Mouse (Mus musculus) heart, embryonic 10.5 days (tissue): Measurements from ENCODE around the gene Btaf1. TPM values are rescaled to one million over a fixed set of nuclear protein-coding genes. Genes with fewer than 3 reads are reported as not detected.
A peak's percentile ranks its signal among the peaks of the same experiment; 100 is the strongest.

Source experiments
- DNase-seq: peaks from one replicate; pipeline ENCODE4 v3.0.0-alpha.2; 2017; ENCODE audit warnings: low spot score
- H3K27ac ChIP-seq: fragments of 300-500 bp; sonication (generic); 2 replicates; pipeline ENCODE4 v1.5.1; 2016; ENCODE audit warnings: mild to moderate bottlenecking
- H3K27me3 ChIP-seq: fragments of 300-500 bp; sonication (generic); 2 replicates; pipeline ENCODE4 v1.6.1; 2016; ENCODE audit warnings: mild to moderate bottlenecking; ENCODE audit not compliant: poor library complexity, insufficient read depth, severe bottlenecking
- H3K36me3 ChIP-seq: fragments of 300-500 bp; sonication (generic); 2 replicates; pipeline ENCODE4 v1.6.1; 2016; ENCODE audit warnings: mild to moderate bottlenecking, moderate library complexity
- H3K4me1 ChIP-seq: fragments of 300-500 bp; sonication (generic); 2 replicates; pipeline ENCODE4 v1.6.1; 2016; ENCODE audit warnings: mild to moderate bottlenecking
- H3K4me3 ChIP-seq: fragments of 300-500 bp; sonication (generic); 2 replicates; pipeline ENCODE4 v1.5.1; 2016; ENCODE audit warnings: mild to moderate bottlenecking, moderate library complexity
- H3K9me3 ChIP-seq: fragments of 300-500 bp; sonication (generic); 2 replicates; pipeline ENCODE4 v1.6.1; 2016; ENCODE audit warnings: mild to moderate bottlenecking, moderate library complexity
- WGBS: fragments of 180-500 bp; shearing (Covaris S2); methylation state at CpG from one replicate; pipeline ENCODE4 v1.1.7; 2016; 5-methylcytosine and 5-hydroxymethylcytosine counted together
- polyA plus RNA-seq: library from polyadenylated mRNA; unstranded; fragments of >200 nt; fragmentation: Nextera tagmentation; extraction: Ambion mirVana; gene quantifications from 2 replicates; pipeline ENCODE4 v1.2.1, GENCODE M21; 2016

Btaf1 gene
- polyA plus RNA-seq, 1 experiment from 2014 or later, result 13.6 TPM

DNA sequence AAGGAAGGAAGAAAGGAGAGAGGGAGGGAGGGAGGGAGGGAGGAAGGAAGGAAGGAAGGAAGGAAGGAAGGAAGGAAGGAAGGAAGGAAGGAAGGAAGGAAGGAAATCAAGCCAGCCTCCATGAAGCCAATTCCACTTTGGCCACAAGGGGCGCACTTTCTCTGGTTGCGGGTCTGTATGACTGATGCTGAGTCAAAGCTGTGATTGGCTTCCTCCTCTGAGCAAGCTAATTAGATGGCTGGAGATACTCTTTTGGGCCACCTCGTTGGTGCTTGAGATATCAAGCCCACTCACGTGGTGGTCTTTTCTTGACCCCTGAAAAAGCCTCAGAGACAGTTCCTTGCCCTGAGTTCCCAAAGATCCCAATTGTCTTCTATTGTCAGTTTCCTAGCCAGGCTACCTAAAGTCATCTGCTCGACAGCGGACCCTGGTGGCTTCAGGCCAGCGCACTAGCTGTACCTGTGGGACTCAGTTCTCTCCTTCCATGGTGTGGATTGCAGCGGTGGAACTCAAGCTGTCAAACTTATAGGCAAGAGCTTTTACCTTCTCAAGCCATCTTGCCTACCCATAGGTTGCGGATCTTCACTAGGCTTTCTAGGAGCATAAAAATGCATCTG, 16.1 kb upstream of the Btaf1 start:
- no peak for DNase-seq
- Histone ChIP-seq H3K27me3 (no peaks in the 10 kb centered on the region), H3K4me3 (no peak overlapping the region), H3K9me3 (no peaks in the 10 kb centered on the region), H3K36me3 (no peaks in the 10 kb centered on the region), H3K27ac (no peak overlapping the region), H3K4me1 (peaks cover 6% of the 10 kb centered on the region; the same call in 1 of the 2 replicates)
- 18% methylated on average over 9 of the region's 9 CpGs for WGBS

DNA sequence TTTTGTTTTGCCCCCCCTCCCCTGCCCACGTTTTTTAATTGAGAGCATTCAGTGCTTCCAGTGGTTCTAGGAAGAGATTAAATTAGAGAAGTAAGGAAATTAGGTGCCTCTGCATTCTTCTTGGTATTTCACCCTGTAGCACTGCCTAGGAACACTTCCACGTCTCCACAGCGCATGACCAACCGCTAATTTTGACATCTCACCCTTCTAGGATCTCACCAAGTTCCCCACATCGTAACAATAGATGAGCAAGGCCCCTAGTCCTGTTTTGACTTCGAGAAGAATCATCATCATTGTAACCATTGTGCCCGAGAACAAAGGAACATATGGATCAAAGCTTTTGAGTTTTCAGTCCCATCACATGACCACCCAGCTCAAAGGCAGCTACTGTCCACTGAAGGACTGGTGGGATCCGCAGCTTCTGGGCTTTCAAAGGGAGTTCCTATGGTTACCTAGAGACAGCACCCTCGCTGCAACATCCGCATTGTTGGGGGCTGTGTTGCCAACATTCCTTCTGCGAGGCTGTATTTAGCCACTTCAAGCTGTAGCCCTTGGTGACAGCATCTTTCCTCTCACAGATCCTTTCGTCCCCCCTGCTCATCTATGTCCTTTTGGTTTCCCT, 15.3 kb upstream of the Btaf1 start:
- WGBS, result 39% methylated on average over 12 of the region's 12 CpGs
- Histone ChIP-seq H3K4me1 (peaks cover 6% of the 10 kb centered on the region; the same call in 1 of the 2 replicates), H3K4me3 (no peak overlapping the region), H3K27ac (no peak overlapping the region), H3K27me3 (no peaks in the 10 kb centered on the region), H3K9me3 (no peaks in the 10 kb centered on the region), H3K36me3 (no peaks in the 10 kb centered on the region)
- no peak for DNase-seq

DNA sequence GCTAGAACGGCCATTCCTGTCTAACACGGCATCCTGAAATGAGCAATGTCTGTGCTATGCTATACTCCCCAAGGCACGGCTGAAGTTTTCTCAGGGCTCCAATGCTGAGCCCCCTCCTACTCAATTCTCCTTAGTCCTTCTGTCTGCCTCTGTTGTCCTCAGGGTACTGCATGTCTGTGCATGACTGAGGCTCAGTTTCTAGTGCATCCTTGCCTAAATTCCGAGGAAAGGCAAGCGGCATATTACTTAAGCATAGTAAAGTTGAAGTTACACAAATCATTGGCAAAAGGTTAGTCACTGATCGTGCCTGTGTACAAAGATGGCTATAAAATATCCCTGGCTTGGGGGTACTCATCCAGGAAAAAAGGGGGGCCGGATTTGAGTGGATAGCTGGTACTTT, 12.8 kb upstream of the Btaf1 start:
- WGBS, result 79% methylated on average over 7 of the region's 7 CpGs
- no peaks in the 10 kb centered on the region for H3K36me3 ChIP-seq
- H3K4me3 ChIP-seq, result no peak overlapping the region
- no peaks in the 10 kb centered on the region for H3K9me3 ChIP-seq
- H3K27ac ChIP-seq, result no peak overlapping the region
- peaks cover 6% of the 10 kb centered on the region; the same call in 1 of the 2 replicates for H3K4me1 ChIP-seq
- no peak for DNase-seq
- no peaks in the 10 kb centered on the region for H3K27me3 ChIP-seq

DNA sequence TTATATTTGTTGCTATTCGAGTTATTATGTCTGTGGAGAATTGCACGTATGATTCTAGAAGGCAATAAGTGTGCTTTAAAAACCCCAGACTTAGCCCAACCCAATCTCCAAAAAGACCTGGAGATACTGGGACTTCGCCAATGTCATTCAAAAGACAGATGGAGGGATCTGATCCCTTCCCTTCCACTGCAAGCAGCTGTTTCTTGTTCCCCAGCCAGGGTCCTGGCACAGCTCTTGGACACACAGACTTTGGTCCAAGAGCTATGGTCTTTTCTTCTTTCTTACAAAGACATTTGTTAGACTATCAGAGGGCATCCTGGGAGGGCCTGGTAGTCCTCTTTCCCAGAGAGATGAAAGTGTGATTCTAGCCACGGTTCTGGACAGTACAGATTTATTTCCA, 9.7 kb upstream of the Btaf1 start:
- no peak for DNase-seq
- WGBS, result 83% methylated on average over 4 of the region's 4 CpGs
- Histone ChIP-seq H3K27me3 (no peaks in the 10 kb centered on the region), H3K4me3 (no peak overlapping the region), H3K9me3 (no peaks in the 10 kb centered on the region), H3K27ac (no peak overlapping the region), H3K4me1 (peaks cover 4% of the 10 kb centered on the region; the same call in 1 of the 2 replicates), H3K36me3 (no peaks in the 10 kb centered on the region)

DNA sequence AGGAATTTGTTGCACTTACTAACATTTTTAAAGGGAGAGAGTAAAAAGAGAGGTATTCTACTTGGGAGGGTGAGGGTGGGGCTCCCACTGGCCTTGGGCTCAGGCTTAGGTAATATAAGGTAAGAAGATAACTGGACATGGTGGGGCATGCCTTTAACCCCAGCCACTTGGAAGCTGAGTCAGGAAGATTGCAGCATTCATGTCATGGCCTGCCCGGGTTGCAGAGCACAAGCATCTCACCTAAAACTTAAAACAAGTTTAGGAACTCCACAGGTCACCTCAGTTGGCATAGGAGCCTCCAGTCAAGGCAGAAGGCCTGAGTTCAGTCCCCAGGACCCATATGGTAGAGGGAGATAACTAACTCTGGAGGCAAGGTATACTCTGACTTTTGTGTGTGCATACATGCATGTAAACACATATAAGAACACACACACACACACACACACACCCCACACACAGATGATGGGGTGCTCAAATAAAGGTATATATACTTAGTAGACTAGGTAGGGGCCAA, 8.9 kb upstream of the Btaf1 start:
- Histone ChIP-seq H3K4me3 (no peak overlapping the region), H3K4me1 (peaks cover 4% of the 10 kb centered on the region; the same call in 1 of the 2 replicates), H3K36me3 (no peaks in the 10 kb centered on the region), H3K27ac (no peak overlapping the region), H3K9me3 (no peaks in the 10 kb centered on the region), H3K27me3 (no peaks in the 10 kb centered on the region)
- WGBS, result 92% methylated on average over 1 of the region's 1 CpGs
- no peak for DNase-seq

DNA sequence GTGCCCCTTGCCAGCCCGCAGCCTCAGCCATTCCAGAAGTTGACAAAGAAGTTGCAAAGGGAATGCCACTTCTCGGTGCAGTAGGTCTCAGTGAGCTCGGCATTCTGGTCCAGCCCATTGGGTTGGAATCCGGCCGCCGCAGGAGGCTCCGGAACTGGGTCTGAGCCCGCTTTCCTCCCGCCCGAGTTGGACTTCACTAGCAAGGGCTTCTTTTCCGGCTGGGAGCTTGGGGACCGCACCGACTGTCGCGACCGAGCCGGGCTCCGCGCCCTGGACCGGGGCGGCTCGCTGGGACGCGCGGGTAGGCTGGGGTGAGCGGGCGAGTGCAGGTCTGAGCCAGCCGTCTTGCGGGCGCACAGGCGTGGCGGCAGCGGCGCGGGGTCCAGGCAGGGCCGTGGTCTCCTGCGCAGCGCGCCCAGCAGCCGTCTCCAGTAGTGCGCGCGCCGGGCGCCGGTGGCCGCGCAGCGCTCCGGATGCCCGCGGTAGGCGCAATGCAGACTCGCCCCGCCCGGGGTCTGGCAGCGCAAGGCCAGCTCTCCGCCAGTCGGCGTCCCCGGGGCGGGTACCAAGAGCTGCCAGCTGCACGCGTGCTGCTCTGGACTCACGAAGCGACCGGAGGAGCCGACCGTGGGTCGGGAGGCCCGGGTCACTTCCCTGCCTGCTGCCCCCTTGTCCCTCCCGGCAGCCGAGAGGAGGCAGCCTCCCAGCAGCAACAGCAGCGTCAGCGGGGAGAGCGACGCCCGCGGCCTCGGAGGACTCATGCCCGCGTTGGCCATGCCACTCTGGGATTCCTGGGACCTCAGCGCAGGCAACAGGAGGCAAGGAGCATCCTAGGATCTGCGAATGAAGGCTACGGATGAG, 7.2 kb upstream of the Btaf1 start:
- Histone ChIP-seq H3K36me3 (no peaks in the 10 kb centered on the region), H3K27me3 (no peaks in the 10 kb centered on the region), H3K4me1 (peaks cover 4% of the 10 kb centered on the region; the same call in 1 of the 2 replicates), H3K27ac (peak overlapping the region; percentile 93), H3K4me3 (peak overlapping the region; percentile 82), H3K9me3 (no peaks in the 10 kb centered on the region)
- DNase-seq, result peak; percentile 91
- under 1% methylated on average over 85 of the region's 85 CpGs for WGBS

DNA sequence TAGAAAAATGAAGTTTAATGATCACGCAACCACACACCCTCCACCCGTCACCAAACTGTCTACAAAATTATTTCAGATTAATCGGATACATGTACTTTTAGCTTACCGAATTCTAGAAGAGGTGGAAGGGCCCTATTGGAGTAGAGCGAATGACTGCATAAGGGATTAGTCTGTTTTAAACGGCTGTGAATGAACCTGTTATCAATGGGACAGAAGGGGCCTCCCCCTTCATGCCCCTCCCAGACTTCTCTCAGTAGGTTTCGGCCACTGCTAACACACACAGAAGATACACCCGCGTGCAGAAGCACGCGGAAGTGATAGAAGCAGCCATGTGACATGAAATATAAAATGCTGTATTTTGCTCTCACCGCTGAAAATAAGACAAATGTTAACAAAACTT, 6.4 kb upstream of the Btaf1 start, which contains the start of gene Fgfbp3:
TSS of gene Fgfbp3 (minus strand) at position 150 of the 400 bp plus-strand sequence.
- peaks cover 4% of the 10 kb centered on the region; the same call in 1 of the 2 replicates for H3K4me1 ChIP-seq
- no peaks in the 10 kb centered on the region for H3K27me3 ChIP-seq
- H3K4me3 ChIP-seq, result peak within 1 kb of the TSS; percentile 82
- H3K27ac ChIP-seq, result peak within 1 kb of the TSS; percentile 93
- H3K9me3 ChIP-seq, result no peaks in the 10 kb centered on the region
- peak; percentile 79 for DNase-seq
- H3K36me3 ChIP-seq, result no peaks in the 10 kb centered on the region
- 7% methylated on average over 12 of the region's 12 CpGs for WGBS

DNA sequence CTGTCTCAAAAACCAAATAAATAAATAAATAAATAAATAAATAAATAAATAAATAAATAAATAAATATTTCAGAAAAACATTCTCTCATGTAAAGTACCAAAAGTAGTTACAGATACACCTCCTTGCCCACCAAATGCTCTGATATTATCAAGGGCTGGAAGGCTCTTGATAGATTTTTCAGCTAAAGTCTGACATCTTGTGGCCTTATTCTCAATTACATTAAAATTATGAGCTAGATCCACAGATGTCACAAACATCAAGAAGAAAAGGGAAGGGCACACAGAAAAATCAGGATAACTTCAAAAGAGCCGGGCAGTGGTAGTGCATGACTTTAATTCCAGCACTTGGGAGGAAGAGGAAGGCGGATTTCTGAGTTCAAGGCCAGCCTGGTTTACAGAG, 3.9 kb upstream of the Btaf1 start:
- no peaks in the 10 kb centered on the region for H3K36me3 ChIP-seq
- 39% methylated on average over 2 of the region's 2 CpGs for WGBS
- no peak overlapping the region for H3K4me3 ChIP-seq
- H3K9me3 ChIP-seq, result no peaks in the 10 kb centered on the region
- H3K27me3 ChIP-seq, result no peaks in the 10 kb centered on the region
- H3K27ac ChIP-seq, result no peak overlapping the region
- no peak for DNase-seq
- H3K4me1 ChIP-seq, result peaks cover 11% of the 10 kb centered on the region

DNA sequence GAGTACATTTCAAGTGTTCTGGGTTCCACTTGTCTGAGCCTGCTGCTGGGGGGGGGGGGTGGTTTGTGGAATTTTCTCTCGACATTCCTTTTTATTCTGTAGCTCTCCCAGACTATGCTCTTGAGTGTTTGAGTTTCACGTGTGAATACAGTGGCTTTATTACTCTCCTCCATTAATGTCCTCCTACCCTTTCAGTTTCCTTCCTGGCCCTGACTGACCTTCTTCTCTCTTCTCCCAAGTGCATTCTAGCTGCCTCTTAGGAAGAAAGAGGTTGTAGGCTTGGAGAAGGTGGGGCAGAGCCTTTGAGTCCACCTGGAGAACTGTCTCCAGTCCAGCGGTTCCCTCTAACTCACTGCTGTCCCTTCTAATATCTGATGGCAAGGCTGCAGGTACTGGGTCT, 2.9 kb upstream of the Btaf1 start:
- 52% methylated on average over 3 of the region's 3 CpGs for WGBS
- no peak overlapping the region for H3K27ac ChIP-seq

DNA sequence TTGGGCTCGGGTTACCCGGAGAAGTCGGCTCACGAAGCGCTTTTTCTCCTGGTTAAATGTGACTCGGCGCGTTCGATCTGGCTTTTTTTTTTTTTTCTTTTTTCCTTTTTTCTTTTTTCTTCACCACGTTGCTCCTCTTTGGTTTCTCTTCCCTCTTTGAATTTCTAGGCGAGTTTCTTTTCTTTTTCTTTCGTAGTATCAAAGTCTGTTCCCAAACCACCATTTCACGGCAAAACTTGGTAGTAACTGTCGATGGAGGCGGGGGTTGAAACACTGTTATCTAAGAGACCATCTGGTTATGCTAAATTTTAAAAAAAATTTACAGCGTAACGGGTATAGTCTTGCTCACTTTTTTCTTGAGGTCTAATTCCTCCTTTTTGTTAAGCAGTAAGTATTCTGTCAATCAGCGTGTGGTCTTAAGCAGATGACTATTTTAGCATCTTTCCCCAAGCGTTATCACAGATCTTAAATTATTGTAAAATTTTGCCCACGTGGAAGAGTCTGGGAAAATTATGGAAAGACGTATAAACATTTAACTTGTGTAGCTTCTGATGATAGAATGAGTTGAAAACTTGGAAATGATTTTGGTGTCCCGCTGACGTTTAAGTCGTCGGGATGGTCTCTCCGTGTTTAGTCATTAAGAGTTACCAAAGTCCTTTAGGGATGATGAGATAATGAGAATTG, 816 bp downstream of the Btaf1 start:
- 1% methylated on average over 26 of the region's 26 CpGs for WGBS
- H3K27ac ChIP-seq, result peak overlapping the region; percentile 97
- no peak for DNase-seq

More for the DNA sequence above, 2.9 kb upstream of the Btaf1 start:
- Histone ChIP-seq H3K9me3 (no peaks in the 10 kb centered on the region), H3K36me3 (no peaks in the 10 kb centered on the region), H3K4me1 (peaks cover 13% of the 10 kb centered on the region), H3K4me3 (no peak overlapping the region), H3K27me3 (no peaks in the 10 kb centered on the region)
- DNase-seq, result no peak

DNA sequence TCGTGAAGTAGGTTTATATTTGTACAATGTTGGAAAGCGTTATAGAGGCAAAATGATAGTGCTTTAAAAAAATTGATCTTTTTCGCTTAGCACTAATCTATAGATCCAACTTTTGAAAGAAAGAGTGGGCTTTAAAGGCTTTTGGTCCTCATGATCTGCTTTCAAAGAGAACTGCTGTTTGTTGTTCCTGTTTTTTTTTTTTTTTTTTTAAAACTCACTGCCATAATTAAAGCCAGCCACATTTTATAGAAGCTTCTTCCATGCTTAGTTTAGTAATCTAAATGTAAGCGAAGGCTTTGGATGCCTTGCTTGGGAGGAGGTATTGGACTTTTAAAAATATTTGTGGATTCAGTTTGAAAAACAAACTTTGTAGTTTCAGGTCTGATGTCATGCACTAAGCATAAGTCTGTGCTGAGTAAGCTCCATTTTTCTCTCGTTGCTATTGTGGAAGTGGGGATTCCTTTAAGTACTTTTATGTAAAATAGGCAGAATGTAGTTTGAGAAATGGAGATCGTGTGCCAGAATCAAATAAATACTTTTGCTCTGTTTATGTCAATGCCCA, 2.0 kb downstream of the Btaf1 start:
- no peak overlapping the region for H3K27ac ChIP-seq
- WGBS, result 84% methylated on average over 6 of the region's 6 CpGs

More for the DNA sequence above, 816 bp downstream of the Btaf1 start:
- Histone ChIP-seq H3K27me3 (no peaks in the 10 kb centered on the region), H3K4me1 (peaks cover 10% of the 10 kb centered on the region), H3K4me3 (peak overlapping the region; percentile 93), H3K9me3 (no peaks in the 10 kb centered on the region), H3K36me3 (no peaks in the 10 kb centered on the region)

DNA sequence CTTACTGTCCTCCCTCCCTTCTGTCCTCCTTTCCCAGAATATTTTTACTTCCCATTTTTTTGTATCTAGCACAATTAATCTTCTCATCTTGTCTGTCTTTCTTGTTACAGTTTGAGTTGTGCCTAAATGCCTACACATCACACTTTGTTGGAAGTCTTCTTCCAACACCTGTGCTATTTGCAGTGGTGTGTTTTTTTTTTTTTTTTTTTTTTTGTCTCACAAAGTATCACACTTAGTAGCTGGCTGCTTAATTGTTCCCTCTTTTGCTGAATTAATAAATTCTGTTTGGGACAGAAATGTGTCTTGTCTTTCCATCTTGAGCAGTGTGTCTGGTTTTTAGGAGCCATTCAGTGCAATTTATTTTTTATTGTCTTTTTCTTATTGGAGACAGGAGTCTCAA, 3.9 kb downstream of the Btaf1 start:
- no peak for DNase-seq
- Histone ChIP-seq H3K36me3 (no peaks in the 10 kb centered on the region), H3K27ac (no peak overlapping the region), H3K9me3 (no peaks in the 10 kb centered on the region), H3K4me1 (peaks cover 10% of the 10 kb centered on the region), H3K4me3 (no peak overlapping the region), H3K27me3 (no peaks in the 10 kb centered on the region)

More for the DNA sequence above, 2.0 kb downstream of the Btaf1 start:
- H3K4me1 ChIP-seq, result peaks cover 10% of the 10 kb centered on the region
- H3K9me3 ChIP-seq, result no peaks in the 10 kb centered on the region
- H3K27me3 ChIP-seq, result no peaks in the 10 kb centered on the region
- H3K4me3 ChIP-seq, result peak overlapping the region; percentile 93; the same call in 1 of the 2 replicates
- DNase-seq, result no peak
- H3K36me3 ChIP-seq, result no peaks in the 10 kb centered on the region
